Mouse (Mus musculus): ENCODE results near the gene Fzd5.

Gene Fzd5

GRCm38 (mm10) chr1:64733453-64734245 is 3.9 kb downstream of the Fzd5 start:
- no peak for DNase-seq (ENCODE audit: low spot score in 2 of 2)

DNA sequence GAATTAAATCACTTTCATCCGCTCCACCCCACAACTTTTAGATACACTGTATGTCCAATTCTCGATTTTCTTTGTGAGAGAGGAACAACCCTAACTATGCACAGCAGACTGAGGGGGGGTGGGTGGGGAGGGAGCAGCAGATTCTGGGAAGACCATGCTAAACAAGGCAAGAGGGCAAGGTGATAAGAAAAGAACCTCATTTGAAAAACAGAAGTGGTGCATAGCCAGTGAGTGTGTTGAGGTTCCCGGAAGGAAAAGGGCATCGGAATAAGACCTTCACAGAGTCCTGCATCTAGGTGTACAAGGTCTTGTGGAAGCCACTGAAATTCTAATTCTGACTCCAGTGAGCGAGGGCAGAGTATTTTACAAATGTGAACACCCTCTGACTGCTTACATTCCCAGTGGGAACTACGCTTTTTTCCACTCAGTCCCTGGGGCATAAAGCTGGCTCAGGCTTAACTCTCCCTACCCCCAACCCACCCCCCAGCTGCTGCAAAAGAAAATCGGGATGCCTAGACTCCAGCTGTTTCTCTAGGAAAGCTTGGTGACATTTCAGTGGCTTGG is 4.8 kb downstream of the Fzd5 start:
- no peak for DNase-seq (ENCODE audit: low spot score in 2 of 2)

GRCm38 (mm10) chr1:64732161-64732560 is 5.4 kb downstream of the Fzd5 start:
- no peak for DNase-seq (ENCODE audit: low spot score in 2 of 2)

GRCm38 (mm10) chr1:64731341-64732020 is 6.1 kb downstream of the Fzd5 start:
- DNase-seq (ENCODE audit: low spot score in 2 of 2) = no peak

GRCm38 (mm10) chr1:64730046-64730445 is 7.5 kb downstream of the Fzd5 start:
- DNase-seq (ENCODE audit: low spot score in 2 of 2) = no peak

GRCm38 (mm10) chr1:64721034-64721587 is 16.4 kb downstream of the Fzd5 start:
- no peak for DNase-seq (ENCODE audit: low spot score in 2 of 2)

- peak in 1 of 2 experiments; percentile 61 for DNase-seq (ENCODE audit: low spot score in 2 of 2)
Measured at GRCm38 (mm10) chr1:64717504-64717903, 20.0 kb downstream of the Fzd5 start.

- DNase-seq (ENCODE audit: low spot score in 2 of 2) = no peak
Measured at GRCm38 (mm10) chr1:64716589-64717304, 20.8 kb downstream of the Fzd5 start.

GRCm38 (mm10) chr1:64715458-64715857 is 22.1 kb downstream of the Fzd5 start:
- no peak for DNase-seq (ENCODE audit: low spot score in 2 of 2)

DNA sequence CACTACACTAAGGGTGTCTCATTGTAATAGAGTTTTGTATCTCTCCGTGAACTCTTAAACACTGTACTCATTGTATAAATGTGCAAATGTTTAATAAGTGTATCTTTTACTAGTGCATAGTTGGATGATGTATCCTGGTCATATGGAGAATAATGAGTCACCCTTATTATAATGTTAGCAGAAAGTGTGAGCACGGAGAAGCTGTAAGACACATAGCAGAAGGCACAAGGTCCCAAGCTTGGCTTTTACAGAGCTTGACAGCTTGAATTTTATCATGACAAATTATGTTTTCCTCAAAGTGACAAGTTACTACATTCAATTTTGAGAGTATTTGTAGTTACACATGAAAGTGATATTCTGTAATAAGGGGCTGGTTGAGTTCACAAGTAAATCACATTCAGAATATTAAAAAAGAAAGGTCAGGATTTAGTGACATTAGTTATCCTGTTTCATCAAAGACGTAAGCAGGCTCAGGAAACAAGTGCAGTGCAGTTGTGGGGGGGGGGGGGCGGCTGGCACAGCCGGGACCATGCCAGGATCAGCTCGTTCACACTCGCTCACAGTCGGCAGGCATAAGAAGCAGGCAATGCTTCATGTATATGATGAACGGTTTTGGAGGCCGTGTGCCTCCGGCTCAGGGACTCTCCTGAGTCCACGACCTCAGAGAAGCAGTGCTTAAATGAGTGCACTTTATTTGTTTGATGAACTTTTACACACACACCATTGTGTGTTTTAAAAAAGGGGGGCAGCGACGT is 25.4 kb downstream of the Fzd5 start:
- no peak for DNase-seq (ENCODE audit: low spot score in 2 of 2)

GRCm38 (mm10) chr1:64709891-64710290 is 27.7 kb downstream of the Fzd5 start:
- DNase-seq (ENCODE audit: low spot score in 2 of 2) = no peak

DNA sequence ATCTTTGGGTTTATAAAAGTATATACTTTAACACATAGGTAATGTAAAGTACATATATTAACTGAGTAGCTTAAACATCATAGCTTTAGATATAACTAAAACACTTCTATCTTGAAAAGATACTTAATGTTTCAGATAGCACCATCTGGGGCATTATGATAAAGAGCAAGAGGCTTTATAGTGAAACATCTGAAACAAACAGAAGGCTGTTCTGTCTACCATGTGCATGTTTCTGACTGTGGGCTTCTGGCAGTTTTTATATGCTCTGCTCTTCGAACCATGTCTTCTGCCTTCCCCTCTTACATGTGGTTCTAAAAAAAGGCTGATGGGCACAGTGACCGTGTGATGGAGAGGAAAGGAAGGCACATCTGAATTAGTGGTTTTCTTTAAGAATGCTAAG is 30.9 kb downstream of the Fzd5 start:
- no peak for DNase-seq (ENCODE audit: low spot score in 2 of 2)

DNA sequence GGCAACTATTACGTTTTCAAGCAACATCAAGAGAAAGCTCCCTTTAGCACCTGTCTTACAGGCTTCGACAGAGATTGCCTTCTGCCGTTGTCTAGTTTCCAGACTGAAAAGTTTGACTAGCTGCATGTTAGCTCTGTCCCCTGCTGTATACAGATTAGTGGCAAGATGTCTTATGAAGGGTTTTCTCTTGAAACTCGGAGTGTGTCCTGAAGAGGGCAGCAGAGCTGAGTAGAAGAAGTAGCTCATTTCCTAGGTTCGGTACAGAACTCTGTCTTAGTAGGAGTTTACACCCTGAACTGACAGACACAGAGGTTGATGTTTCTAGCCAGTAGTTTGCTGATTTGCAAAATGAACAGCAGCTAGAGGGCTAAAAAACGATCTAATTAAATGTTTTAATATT is 32.3 kb downstream of the Fzd5 start:
- peak in 1 of 2 experiments; percentile 79 for DNase-seq (ENCODE audit: low spot score in 2 of 2)

DNA sequence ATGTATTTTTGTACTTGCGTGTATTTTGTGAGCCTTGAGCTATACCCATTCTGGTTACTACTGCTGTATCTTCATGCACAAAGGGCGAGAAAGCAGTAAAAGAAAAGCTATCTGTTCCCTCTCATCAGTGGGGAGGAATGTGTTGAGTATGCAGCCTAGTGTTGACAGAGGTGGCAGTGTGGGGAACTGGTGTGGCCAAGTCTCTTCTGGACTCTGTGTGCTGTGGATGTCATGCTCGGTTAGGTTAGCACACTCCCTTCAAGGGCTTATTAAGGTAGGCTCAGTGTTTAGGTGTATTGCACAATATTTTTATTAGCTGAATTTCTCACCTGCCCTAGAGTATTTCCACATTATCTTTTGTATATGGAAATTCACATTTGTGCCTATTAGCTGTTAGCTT is 35.8 kb downstream of the Fzd5 start:
- no peak for DNase-seq (ENCODE audit: low spot score in 2 of 2)

DNA sequence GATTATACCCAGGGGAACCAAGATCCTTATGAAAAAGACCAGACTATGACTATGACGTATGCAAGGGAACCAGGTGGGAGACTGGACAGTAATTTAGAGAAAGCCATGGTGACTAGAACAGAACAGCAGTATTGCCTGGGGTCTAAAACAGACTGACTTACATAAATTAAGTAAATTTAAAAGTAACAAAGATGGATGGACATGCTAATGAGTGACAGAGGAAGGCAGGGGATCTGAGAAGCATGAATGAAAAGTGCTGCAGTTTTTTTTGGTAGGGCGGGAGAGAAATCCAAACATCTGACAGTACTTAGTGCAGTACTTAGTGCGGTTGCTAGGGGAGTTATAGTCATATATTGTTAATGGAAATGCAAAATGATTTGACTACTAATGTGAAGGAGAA is 42.4 kb downstream of the Fzd5 start:
- no peak for DNase-seq (ENCODE audit: low spot score in 2 of 2)

- no peak for DNase-seq (ENCODE audit: low spot score in 2 of 2)
Measured at GRCm38 (mm10) chr1:64691581-64691980, 46.0 kb downstream of the Fzd5 start.

- DNase-seq (ENCODE audit: low spot score in 2 of 2) = peak in 1 of 2 experiments; percentile 10
Measured at GRCm38 (mm10) chr1:64691121-64691551, 46.4 kb downstream of the Fzd5 start.

DNA sequence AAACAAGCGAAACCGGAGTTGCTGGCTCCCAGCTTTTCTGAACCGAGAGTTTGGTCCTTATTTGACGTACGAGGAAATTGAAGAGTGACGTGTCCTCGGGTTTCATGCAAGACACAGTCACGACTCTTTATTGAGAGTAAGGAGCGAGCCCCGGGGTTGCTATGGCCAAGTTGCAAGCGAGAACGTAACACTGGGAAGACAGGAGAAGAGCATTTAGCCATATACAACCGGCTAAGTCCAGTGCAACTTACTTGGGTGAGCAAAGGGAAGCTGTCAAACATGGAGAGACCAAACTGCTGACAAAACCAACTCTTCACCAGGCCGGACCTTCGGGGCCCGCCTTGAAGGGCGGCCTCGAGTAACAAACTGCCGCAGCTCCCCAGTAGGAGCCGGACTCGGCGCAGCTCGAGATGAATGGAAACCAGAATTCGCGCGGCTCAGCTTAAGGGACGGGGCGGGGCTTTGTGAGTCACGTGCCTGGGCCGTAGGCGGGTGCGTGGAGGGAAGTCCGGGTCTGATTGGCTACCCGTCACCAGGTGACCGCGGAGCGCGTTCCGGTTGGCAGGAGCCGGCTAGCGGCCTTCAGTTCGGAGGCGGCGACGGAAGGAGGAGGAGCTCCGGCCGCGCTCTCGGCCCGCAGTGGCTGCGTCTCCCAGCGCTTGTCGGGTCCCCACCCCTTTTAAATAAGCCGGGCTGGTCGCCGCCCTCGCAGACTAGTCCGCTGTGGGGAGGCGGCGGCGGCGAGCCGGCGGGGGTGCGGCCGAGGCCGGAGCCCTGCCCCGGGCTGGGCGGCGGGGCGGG is 47.1 kb downstream of the Fzd5 start, which contains the start of gene Ccnyl1:
TSS of gene Ccnyl1 (plus strand) at position 243 of the 801 bp plus-strand sequence.
- peak; percentile 98 to 99 for DNase-seq (ENCODE audit: low spot score in 2 of 2)

DNA sequence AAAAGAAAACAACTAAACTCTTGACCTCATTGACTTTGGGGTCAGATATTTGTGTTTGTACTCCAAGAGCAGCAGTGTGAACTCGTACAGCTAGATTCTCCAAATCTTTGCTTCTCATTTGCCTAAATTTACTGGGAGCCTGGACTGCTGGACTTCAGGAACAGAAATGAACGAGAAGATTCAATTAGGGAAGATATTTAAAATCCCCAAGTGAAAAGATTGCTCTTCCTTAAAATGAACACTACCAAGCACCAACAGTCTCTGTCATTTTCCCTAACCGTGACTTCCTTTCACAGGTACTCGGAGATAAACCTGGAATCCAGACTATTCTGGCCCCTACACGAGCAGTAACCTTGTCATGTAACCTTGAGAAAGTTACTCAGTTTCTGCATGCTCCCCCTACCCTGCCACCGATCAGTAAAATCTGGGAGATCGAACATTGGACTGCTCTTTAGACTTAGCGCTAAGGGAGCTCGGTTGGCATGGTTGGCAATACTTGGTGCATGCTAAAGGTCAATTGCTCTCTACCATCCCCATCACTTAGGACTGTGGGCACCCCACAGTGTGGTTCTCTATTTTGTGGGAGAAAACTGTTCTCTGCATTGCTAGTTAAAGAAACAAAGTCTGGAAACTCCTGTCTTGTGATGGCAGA is 47.9 kb downstream of the Fzd5 start:
- no peak for DNase-seq (ENCODE audit: low spot score in 2 of 2)

- no peak for DNase-seq (ENCODE audit: low spot score in 2 of 2)
Measured at GRCm38 (mm10) chr1:64688046-64688445, 49.5 kb downstream of the Fzd5 start.

All from left cerebral cortex, adult 9 months (tissue).